Mouse (Mus musculus) kidney, postnatal 14 days (tissue): Measurements from ENCODE around the gene Arhgap21.
A peak's percentile ranks its signal among the peaks of the same experiment; 100 is the strongest.

Source experiments
- DNase-seq: peaks from one replicate; pipeline ENCODE4 v3.0.0; 2022; ENCODE audit warnings: mixed read lengths

Gene Arhgap21

GRCm38 (mm10) chr2:20966176-20967100 is 2.2 kb downstream of the Arhgap21 start:
- DNase-seq = no peak

DNA sequence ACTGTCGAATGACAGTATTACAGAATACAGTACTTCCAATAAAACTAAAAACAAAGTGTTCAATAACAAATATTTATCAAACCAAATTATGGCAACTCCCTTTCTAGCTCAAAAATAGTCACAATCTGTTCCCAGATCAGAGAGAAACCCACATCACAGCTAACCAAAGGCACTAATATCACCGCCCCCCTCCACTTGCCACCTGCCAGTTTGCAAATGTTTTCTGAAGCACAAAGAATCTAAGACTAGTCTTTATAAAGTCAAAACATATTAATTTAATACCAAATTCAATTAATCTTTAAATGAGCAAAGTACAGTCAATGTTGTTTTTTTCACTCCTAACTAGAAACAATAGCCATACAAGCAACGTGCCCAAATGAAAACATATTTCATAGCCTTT is 3.3 kb downstream of the Arhgap21 start:
- DNase-seq = no peak

DNA sequence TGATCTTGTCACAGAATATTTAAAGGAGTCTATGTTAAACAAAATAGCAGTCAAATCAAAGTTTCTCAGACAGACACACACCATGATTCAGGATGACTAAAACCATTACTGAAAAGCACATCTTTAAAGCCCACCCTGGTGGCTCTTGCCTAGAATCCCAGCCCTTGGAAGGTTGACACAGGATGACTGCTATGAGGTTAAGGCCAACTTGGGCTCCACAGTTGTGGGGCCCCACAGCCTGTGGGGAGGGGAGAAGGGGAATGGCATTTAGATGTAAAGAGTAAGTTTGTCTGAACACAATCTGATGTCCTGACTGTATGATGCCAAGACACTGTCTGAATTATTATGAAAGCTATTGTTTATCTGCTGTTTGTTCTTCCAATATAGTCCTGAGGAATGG is 4.2 kb downstream of the Arhgap21 start:
- DNase-seq = no peak

DNA sequence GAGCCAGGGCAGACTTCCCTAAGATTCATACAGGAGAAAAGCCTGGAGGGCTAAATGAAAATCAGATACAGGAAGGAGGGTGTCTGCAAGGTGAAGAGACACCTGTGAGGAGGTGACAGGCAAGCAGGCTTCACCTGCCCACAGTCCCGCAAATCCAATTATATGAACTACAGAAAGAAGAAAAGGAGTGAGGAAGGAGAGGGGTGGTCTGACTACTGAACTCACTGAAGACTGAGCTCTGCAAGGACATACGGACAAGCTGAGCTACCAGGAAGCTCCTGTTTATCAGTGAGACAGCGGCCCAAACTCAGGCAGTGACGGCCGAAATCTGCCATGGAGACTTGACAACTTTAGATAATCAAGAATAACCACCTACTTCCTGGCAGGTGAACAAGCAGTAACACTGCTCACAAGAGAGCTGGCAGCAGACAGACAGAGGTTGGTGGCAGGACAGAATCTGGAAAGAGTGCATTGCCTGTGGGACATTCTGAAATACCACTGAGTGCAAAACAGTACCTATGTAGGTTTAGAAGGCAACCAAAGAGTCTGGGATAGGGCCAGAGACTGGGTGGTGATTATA is 5.4 kb downstream of the Arhgap21 start:
- no peak for DNase-seq

DNA sequence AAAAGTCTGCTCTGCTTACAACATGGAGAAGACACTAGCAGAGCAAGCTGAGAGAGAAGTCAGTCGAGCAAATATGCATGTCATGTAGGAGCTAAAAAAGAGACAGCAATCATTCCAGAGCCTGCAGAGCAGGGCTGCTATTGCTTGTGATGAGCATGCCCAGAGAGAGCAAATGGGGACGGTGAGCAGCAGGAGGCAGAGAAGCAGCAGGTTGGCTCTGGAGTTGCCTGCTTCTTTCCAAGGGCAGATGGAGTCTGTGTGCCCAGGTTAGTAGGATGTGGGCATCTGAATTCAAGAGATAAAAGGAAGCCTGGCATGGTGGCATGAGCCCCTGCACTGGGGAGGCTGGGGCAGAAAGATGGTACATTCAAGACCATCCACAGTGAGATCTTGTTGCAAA is 6.4 kb downstream of the Arhgap21 start:
- DNase-seq = no peak

GRCm38 (mm10) chr2:20961825-20962224 is 6.9 kb downstream of the Arhgap21 start:
- DNase-seq = no peak

DNA sequence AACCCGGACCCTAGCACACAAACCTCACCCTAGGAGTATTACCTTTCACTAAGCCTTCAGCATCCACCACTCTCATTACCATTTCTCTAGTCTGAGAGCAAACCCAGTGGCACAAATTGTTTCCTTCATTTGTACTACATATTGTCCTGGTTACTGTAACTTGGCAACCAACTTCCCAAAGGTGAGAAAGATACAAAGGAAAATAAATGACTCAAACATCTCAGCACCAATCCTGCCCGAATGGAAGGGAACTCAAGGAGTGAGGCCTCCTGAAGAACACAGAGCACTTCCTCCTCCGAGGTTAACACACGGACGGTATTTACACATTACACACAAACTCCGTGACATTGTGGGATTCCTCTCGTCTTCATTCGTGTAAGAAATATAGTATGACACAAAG is 7.4 kb downstream of the Arhgap21 start:
- no peak for DNase-seq

DNA sequence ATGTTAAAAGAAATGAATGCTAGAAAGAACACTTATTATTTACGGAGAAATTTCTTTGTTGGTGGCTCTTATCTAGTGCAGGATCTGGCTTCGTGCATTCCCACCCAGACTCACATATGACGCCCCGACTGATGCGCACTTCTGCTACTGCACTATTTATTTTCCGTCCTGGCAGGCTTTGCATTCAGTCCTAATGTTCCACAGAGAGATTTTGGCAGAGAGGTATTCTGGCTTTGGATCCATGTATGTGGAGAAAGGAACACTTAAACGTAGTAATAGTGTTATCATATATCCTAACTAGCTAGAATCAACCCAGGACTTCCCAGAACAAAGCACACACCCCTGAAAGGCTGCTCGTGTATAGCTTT is 8.0 kb downstream of the Arhgap21 start:
- DNase-seq = no peak

DNA sequence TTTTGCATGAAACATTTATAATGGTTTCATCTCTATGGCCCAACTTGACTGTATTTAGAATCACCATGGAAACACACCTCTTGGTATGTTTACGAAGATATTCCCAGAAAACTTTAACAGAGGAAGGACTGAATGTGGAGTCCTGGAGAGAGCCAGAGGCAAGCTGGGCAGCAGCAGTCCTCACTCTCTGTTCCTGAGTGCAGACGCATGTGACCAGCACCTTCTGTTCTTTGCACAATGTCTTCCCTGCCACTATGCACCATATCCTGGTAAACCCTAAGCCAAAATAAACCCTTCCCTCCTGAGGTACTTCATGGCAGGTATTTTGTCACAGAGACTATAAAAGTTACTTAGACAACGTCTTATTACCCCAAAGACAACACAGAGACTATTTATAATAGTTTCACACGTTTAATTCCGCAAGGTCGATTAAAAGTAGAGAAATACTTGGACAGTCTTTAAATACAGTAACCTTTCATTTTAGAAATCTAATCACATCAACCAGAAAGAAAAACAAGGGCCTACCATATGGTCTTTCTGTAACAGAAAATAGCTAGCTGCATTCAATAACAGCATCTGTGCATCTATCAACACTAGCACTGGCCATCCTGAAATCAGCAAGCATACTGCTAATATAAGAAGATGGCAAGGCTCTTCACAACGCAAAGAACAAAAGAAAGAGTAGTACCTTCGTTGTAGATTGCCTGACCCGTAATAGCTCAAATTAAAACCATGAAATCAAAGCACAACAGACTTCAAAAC is 8.6 kb downstream of the Arhgap21 start:
- no peak for DNase-seq

DNA sequence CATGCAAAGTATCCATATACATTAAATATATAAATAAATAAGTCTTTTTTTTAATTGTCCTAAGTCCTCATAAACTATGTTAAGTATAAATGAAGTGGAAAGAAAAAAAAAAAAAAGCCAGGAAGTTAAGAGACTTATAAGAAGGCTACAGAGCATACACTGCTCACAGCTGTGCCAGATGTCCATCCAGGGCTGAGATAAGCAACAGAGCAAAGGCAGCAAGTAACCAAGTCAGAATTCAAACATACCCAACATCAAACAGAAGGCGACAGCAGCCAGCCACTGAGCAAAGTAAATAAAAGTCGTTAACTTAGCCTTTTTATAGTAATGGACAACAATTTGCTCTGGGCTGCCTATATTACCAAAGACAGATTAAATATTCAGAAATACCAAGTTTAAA is 9.6 kb downstream of the Arhgap21 start:
- DNase-seq = no peak

- no peak for DNase-seq
These were observed 10.7 kb downstream of the Arhgap21 start for GRCm38 (mm10) chr2:20957995-20958394.

DNA sequence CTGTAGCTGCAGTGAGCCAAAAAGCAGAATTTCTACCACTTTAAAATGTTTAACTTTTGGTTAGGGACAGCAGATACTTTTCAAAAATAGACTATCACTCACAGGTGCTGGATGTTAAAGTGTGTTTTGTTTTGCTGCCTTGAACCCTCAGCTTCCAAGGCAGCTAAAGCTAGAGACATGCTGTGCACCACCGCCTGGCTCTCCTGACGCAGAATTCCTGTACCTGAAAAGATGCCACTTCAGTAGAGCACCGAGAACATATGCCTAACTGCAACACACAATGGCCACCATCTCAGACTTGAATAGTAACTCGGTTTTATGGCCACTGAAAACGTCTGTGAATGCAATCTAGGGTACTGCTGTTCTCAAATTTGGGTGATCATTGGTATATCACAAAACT is 12.0 kb downstream of the Arhgap21 start:
- no peak for DNase-seq

- DNase-seq = no peak
These were observed 12.7 kb downstream of the Arhgap21 start for GRCm38 (mm10) chr2:20955996-20956395.

GRCm38 (mm10) chr2:20955376-20955775 is 13.3 kb downstream of the Arhgap21 start:
- DNase-seq = no peak

DNA sequence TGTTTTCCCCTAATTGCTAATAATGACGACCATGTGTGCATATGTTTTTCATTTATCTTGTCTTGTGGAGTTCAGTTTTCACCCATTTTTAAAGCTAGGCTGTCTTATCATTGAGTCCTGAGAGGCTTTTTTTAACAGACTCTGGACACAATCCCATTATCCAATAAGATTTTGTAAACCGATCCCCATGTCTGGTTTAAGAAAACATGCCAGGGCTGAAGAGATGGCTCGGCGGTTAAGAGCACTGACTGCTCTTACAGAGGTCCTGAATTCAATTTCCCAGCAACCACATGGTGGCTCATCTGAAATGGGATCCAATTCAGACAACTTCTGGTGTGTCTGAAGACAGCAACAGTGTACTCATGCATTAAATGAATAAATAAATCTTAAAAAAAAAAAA is 16.0 kb downstream of the Arhgap21 start:
- no peak for DNase-seq

DNA sequence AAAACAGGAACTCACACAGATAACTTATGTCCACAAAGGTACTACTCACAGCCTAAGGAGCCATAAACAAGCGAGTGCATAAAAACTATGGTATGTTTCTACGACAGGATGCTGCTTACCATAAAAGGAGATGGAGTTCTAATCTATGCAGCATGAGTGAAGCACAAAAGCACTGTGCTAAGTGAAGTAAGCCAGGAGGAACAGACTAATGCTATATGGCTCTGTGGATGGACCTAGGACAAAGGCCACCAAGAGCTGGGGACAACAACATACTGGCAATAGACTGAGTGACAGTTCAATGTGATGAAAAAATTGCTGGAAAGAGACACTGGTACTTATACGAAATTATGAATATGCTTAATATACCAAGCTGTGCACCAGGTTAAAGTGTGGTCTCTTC is 19.5 kb downstream of the Arhgap21 start:
- DNase-seq = no peak

- no peak for DNase-seq
These were observed 21.6 kb downstream of the Arhgap21 start for GRCm38 (mm10) chr2:20947036-20947435.

- no peak for DNase-seq
These were observed 23.1 kb downstream of the Arhgap21 start for GRCm38 (mm10) chr2:20945596-20945995.

DNA sequence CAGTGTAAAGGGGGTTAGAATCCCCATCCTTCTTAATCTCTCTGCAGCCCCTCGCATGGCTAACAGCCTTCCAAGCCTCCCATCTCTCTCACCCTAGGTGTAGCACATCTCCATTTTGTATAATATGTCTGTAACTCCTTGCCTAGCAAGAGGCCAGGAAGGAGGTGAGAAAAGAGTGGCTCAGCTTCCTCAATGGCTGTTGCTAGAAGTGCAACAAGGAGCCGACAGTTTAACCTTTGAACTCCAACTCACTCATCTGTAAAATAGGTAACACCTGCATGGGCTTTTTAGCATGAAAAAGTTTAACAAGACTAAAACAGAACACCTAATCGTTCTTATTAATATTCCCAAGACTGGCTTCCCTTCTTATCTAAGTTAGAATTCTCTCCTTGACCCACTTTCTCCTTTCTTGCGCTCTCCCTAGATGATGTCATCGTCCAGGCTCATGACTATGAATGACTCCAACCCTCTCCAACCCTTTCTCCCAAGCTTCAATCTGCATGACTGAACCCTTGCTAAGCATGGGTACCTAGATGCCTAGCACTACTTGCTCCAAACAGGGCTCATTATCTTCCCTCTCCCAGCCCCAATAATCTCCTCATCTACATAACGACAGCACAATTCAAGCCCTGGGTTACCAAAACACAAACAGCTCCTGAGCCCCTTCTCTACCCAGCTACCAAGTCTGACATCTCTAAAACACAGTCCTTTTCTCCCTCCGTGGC is 24.8 kb downstream of the Arhgap21 start:
- no peak for DNase-seq

DNA sequence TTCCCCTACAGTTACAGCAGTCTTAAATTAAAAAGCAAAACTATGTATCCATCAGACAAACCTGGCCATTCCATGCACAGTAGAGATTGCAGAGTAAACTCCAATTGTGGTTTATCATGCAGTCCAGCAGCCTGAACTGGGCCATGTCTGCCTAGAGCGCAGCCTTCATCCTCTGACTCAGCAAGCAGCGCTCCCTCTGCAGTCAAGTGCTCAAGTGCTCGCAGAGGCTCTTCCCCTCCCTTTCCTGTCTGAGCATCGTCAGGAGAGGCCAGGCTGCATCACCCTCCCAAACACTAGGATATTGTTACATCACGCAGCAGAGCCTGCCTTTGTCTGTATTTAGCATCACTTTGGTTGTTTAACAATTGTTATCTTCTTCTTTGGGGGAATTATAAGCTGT is 25.5 kb downstream of the Arhgap21 start:
- peak; percentile 16 for DNase-seq

DNA sequence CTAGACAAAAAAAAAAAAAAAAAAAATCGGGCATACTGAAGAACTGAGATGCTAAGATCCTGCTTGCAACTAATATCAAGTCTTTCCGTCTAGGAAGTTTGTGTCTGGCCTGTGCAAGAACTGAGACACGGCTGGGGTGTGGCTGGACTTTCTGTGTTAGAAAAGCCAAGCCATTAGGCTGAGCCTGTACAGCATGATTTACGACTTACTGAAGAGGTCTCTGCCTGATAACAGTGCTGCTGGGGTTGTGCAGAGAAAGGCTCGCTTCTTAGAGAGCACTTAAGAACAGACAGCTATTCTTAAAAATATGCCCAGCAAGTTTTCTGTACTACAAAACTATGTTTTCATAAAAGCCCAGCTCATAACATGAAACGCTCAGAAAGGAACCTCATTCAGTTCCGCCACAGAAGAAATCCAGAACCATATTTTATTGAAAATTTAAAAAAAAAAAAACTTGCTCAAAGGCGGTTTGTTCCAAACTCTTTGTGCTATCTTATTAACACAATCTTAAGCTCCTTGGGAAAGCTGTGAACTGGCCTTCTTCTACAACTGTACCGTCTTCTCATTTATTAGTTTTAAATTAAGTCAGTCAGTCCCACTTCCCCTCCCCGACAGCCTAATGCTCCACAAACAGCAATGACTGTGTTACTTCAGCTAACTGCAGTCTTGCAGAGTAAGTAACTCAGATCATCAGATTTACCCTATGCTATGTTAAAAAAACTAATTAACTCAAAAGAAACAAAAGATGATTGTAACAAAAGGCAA is 26.1 kb downstream of the Arhgap21 start:
- DNase-seq = peak; percentile 7

GRCm38 (mm10) chr2:20941105-20941504 is 27.6 kb downstream of the Arhgap21 start:
- no peak for DNase-seq
